Mouse (Mus musculus) liver, adult 2 months (tissue): Measurements from ENCODE around the gene Inppl1.

ENCODE experiments used
- CTCF ChIP-seq: fragments of 200-500 bp; IDR thresholded peaks from 2 replicates; pipeline ENCODE4 v1.5.1; 2011; ENCODE audit warnings: low read depth, low read length, control low read depth
- POLR2A ChIP-seq: fragments of 200-500 bp; IDR thresholded peaks from 2 replicates; pipeline ENCODE4 v1.6.1; 2011; ENCODE audit warnings: low read length, control low read depth; ENCODE audit not compliant: insufficient read depth; ENCODE audit errors: extremely low read depth

GRCm38 (mm10) chr7:101817861-101818401 lies 20.1 kb downstream of the Inppl1 start, which contains the start of gene Phox2a:
- TF ChIP-seq POLR2A (no peak), CTCF (no peak)
